Mouse (Mus musculus): ENCODE results near the gene Pdcd7. TPM values are rescaled to one million over a fixed set of nuclear protein-coding genes. Genes with fewer than 3 reads are reported as not detected.
A peak's percentile ranks its signal among the peaks of the same experiment; 100 is the strongest.

The Pdcd7 gene
- 4.0 and 4.4 TPM in 2 replicates for polyA plus RNA-seq (2015; fragmentation: Nextera tagmentation; extraction: Ambion mirVana)

GRCm38 (mm10) chr9:65345854-65346475 is at the start of gene Pdcd7:
Pdcd7 (plus strand) TSS chr9:65346104.
- peak; percentile 62; the same call in 1 of the 2 replicates for TF ChIP-seq EP300 (IDR thresholded peaks at IDR 0.05; ENCODE audit: low read depth)
- TF ChIP-seq CTCF (IDR thresholded peaks at IDR 0.05; ENCODE audit: low read depth): no peak
- Histone ChIP-seq H3K27me3 (ENCODE audit: insufficient read depth, low read length) (no peaks in the 10 kb centered on the region), H3K4me1 (ENCODE audit: insufficient read depth) (peaks cover 20% of the 10 kb centered on the region), H3K27ac (ENCODE audit: low read depth) (peak within 1 kb of the TSS; percentile 98), H3K9ac (replicated peaks) (peak within 1 kb of the TSS; percentile 92), H3K36me3 (replicated peaks; ENCODE audit: insufficient read depth, low read length) (no peaks in the 10 kb centered on the region), H3K4me3 (ENCODE audit: low read depth, low read length) (peak within 1 kb of the TSS; percentile 91), H3K4me2 (ENCODE audit: low read depth, low read length) (peak within 1 kb of the TSS; percentile 83), H3K9me3 (ENCODE audit: low read length) (no peaks in the 10 kb centered on the region)
- DNase-seq (peak; percentile 94), ATAC-seq (peak; percentile 91)
- under 1% methylated on average over 56 of the region's 59 CpGs for WGBS (ENCODE audit: insufficient replicate concordance)

GRCm38 (mm10) chr9:65297056-65297455 is 48.8 kb upstream of the Pdcd7 start:
- TF ChIP-seq EP300 (IDR thresholded peaks at IDR 0.05; ENCODE audit: low read depth) (no peak), CTCF (IDR thresholded peaks at IDR 0.05; ENCODE audit: low read depth) (no peak)
- Histone ChIP-seq H3K9me3 (ENCODE audit: low read length) (no peaks in the 10 kb centered on the region), H3K4me3 (ENCODE audit: low read depth, low read length) (no peak overlapping the region), H3K4me2 (ENCODE audit: low read depth, low read length) (no peak overlapping the region), H3K27ac (ENCODE audit: low read depth) (peak overlapping the region; percentile 94), H3K36me3 (replicated peaks; ENCODE audit: insufficient read depth, low read length) (peaks cover 22% of the 10 kb centered on the region), H3K27me3 (ENCODE audit: insufficient read depth, low read length) (no peaks in the 10 kb centered on the region), H3K4me1 (ENCODE audit: insufficient read depth) (peaks cover 19% of the 10 kb centered on the region), H3K9ac (replicated peaks) (no peak overlapping the region)
- no peak for ATAC-seq
- no peak for DNase-seq
- WGBS (ENCODE audit: insufficient replicate concordance): 61% methylated on average over 2 of the region's 2 CpGs

DNA sequence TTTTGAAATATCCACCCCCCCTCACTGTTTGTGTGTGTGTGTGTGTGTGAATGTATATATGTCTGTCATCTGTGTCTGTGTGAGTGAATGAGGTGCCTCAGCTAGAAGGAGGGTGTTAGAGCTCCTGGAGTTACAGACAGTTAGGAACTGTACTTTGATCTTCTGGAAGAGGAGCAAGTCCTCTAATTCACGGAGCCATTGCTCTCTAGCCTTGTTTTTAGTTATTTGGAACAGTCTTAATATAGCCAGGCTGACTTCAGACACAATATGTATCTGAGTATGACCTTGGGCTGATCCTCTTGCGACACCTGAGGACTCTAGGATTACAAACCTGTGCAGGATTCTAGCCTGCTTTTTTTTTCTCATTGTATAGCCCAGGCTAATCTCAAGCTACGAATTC is 47.1 kb upstream of the Pdcd7 start:
- Histone ChIP-seq H3K27me3 (ENCODE audit: insufficient read depth, low read length) (no peaks in the 10 kb centered on the region), H3K36me3 (replicated peaks; ENCODE audit: insufficient read depth, low read length) (peaks cover 33% of the 10 kb centered on the region), H3K9ac (replicated peaks) (peak overlapping the region; percentile 11; the same call in 1 of the 2 replicates), H3K4me1 (ENCODE audit: insufficient read depth) (peaks cover 12% of the 10 kb centered on the region), H3K4me3 (ENCODE audit: low read depth, low read length) (no peak overlapping the region), H3K4me2 (ENCODE audit: low read depth, low read length) (peak overlapping the region; percentile 32; the same call in 1 of the 2 replicates), H3K9me3 (ENCODE audit: low read length) (no peaks in the 10 kb centered on the region), H3K27ac (ENCODE audit: low read depth) (peak overlapping the region; percentile 74)
- 77% methylated on average over 3 of the region's 3 CpGs for WGBS (ENCODE audit: insufficient replicate concordance)
- ATAC-seq: no peak
- DNase-seq: no peak
- no peak for TF ChIP-seq EP300 (IDR thresholded peaks at IDR 0.05; ENCODE audit: low read depth)
- no peak for TF ChIP-seq CTCF (IDR thresholded peaks at IDR 0.05; ENCODE audit: low read depth)

DNA sequence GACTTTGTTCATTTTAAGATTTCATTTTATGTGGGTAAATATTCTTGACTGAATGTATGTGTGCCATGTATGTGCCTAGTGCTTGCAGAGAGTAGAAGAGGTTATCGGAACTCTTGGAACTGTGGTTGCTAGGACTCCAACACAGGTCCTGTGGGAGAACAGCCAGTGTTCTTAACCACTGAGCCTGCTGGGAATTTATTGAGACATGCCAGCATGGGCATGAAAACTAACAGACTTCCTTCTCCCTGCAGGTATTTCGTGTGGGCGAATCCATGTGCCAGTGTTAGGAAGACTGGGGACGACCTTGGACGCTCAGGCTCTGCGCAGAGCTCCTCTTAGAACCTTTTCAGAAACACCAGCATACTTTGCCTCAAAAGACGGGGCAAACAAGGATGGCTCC is 46.3 kb upstream of the Pdcd7 start:
- Histone ChIP-seq H3K36me3 (replicated peaks; ENCODE audit: insufficient read depth, low read length) (peaks cover 33% of the 10 kb centered on the region), H3K9me3 (ENCODE audit: low read length) (no peaks in the 10 kb centered on the region), H3K4me1 (ENCODE audit: insufficient read depth) (peaks cover 12% of the 10 kb centered on the region), H3K27ac (ENCODE audit: low read depth) (no peak overlapping the region), H3K9ac (replicated peaks) (no peak overlapping the region), H3K27me3 (ENCODE audit: insufficient read depth, low read length) (no peaks in the 10 kb centered on the region), H3K4me2 (ENCODE audit: low read depth, low read length) (no peak overlapping the region; the same call in 1 of the 2 replicates), H3K4me3 (ENCODE audit: low read depth, low read length) (no peak overlapping the region)
- TF ChIP-seq CTCF (IDR thresholded peaks at IDR 0.05; ENCODE audit: low read depth) (no peak), EP300 (IDR thresholded peaks at IDR 0.05; ENCODE audit: low read depth) (no peak)
- DNase-seq: no peak
- WGBS (ENCODE audit: insufficient replicate concordance): 94% methylated on average over 7 of the region's 7 CpGs
- no peak for ATAC-seq

DNA sequence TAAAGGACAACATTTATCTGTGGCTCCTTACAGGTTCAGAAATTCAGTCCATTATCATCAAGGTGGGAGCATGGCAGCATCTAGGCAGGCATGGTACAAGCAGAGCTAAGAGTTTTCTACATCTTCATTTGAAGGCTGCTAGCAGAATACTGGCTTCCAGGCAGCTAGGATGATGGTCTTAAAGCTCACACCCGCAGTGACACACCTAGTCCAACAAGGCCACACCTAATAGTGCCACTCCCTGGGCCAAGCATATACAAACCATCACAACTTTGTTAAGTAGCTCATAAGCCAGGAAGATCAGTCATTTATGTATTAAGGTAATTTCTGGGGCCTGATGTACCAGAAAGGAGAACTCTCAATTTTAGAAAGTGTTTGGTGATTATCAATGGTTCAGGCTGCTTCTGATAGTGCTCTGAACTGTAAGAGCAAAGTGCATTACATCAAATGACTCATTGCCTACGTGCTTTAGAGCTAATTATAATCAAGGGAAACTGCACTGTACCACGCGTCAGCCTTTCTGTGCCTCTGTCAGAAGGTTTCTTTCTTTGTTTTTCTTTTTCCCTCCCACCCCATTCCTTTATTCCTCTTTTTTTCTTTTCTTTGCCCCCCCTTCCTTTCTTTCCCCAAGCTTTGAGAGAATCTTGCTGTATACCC is 43.4 kb upstream of the Pdcd7 start:
- H3K27ac ChIP-seq (ENCODE audit: low read depth): peak overlapping the region; percentile 89
- ATAC-seq: no peak
- H3K4me3 ChIP-seq (ENCODE audit: low read depth, low read length): no peak overlapping the region
- no peak for TF ChIP-seq CTCF (IDR thresholded peaks at IDR 0.05; ENCODE audit: low read depth)
- 87% methylated on average over 4 of the region's 4 CpGs for WGBS (ENCODE audit: insufficient replicate concordance)
- no peaks in the 10 kb centered on the region for H3K27me3 ChIP-seq (ENCODE audit: insufficient read depth, low read length)
- peaks cover 12% of the 10 kb centered on the region for H3K4me1 ChIP-seq (ENCODE audit: insufficient read depth)
- peaks cover 48% of the 10 kb centered on the region for H3K36me3 ChIP-seq (replicated peaks; ENCODE audit: insufficient read depth, low read length)
- H3K9me3 ChIP-seq (ENCODE audit: low read length): no peaks in the 10 kb centered on the region
- DNase-seq: no peak
- no peak overlapping the region for H3K9ac ChIP-seq (replicated peaks)
- H3K4me2 ChIP-seq (ENCODE audit: low read depth, low read length): no peak overlapping the region

DNA sequence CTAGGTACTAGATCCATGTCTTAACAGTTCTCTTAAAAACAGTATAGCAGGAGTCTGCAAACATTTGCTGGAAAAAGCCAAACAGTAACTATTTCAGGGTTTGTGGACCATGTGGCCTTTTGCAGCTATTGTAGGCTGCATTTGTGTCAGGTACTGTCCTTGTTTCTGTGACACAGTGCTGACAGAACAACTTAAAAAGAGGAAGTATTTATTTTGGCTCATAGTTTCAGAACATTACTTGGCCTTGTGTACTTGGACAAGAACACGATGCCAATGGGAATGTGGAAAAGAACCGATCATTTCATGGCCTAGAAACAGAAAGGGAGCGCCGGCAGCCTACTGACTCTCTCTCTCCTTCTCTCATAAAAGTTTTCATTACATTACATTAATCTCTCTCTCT is 42.3 kb upstream of the Pdcd7 start:
- H3K27me3 ChIP-seq (ENCODE audit: insufficient read depth, low read length): no peaks in the 10 kb centered on the region
- TF ChIP-seq EP300 (IDR thresholded peaks at IDR 0.05; ENCODE audit: low read depth) (no peak), CTCF (IDR thresholded peaks at IDR 0.05; ENCODE audit: low read depth) (no peak)
- no peaks in the 10 kb centered on the region for H3K9me3 ChIP-seq (ENCODE audit: low read length)
- WGBS (ENCODE audit: insufficient replicate concordance): 71% methylated on average over 4 of the region's 4 CpGs
- no peak overlapping the region for H3K4me3 ChIP-seq (ENCODE audit: low read depth, low read length)
- peak overlapping the region; percentile 89 for H3K27ac ChIP-seq (ENCODE audit: low read depth)
- peaks cover 55% of the 10 kb centered on the region for H3K36me3 ChIP-seq (replicated peaks; ENCODE audit: insufficient read depth, low read length)
- H3K4me1 ChIP-seq (ENCODE audit: insufficient read depth): peaks cover 9% of the 10 kb centered on the region
- no peak overlapping the region for H3K9ac ChIP-seq (replicated peaks)
- H3K4me2 ChIP-seq (ENCODE audit: low read depth, low read length): no peak overlapping the region
- ATAC-seq (peak; percentile 46), DNase-seq (no peak)

All from liver, postnatal 0 days (tissue).